In the genomic region with DNA sequence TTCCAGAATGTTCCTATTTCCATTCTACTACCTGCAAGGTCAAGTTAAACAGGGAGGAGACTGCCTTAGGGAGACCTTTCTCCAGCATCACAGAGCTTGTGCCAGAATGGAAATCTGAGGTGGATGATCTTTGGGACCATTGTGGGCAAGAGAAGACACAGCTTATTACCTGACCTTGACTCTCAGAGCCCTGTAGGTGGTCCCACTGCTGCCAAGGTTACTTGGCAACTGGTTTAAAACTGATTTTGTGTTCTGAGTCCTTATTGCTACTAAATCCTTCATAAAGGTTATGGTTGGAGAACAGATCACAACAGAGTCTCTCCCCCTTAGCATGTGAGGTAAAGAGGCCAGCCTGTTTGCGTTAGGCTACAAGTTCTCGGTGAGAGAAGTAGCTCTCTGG, we compare ENCODE assay signal across 30 mouse cellular contexts.
DNase-seq lines count a peak whose midpoint lies in the region; ATAC-seq lines count a peak whose summit lies in the region.
"Had no signal": no experiment of that assay in that cellular context is flagged by ENCODE, and none has a peak within 500 bp of the region (broad histone marks: within the 10 kb centered on the region; RNA-seq: fewer than 3 reads in every experiment).

No protein-coding gene starts in this region.

- no peaks in the 10 kb centered on the region for H3K9me3 ChIP-seq in liver, embryonic 11.5 days (ENCODE audit: control insufficient read depth, low read length)
- H3K9me3 ChIP-seq: embryonic facial prominence, embryonic 10.5 days; embryonic facial prominence, embryonic 13.5 days; forebrain, embryonic 10.5 days; forebrain, embryonic 13.5 days; G1E; heart, embryonic 12.5 days; heart, embryonic 15.5 days; hindbrain, embryonic 10.5 days; hindbrain, embryonic 13.5 days; intestine, embryonic 15.5 days had no signal

- H3K27me3 ChIP-seq in liver, embryonic 11.5 days (replicated peaks; ENCODE audit: control insufficient read depth, insufficient read depth, low read length): no peaks in the 10 kb centered on the region
- H3K27me3 ChIP-seq: CH12.LX; embryonic facial prominence, embryonic 13.5 days; forebrain, embryonic 13.5 days; heart, embryonic 12.5 days; heart, embryonic 15.5 days; hindbrain, embryonic 13.5 days; intestine, embryonic 15.5 days; Patski had no signal

- H3K4me1 ChIP-seq in liver, embryonic 11.5 days (replicated peaks; ENCODE audit: control insufficient read depth, insufficient read depth, low read length): no peaks in the 10 kb centered on the region
- H3K4me1 ChIP-seq: embryonic facial prominence, embryonic 10.5 days; embryonic facial prominence, embryonic 13.5 days; heart, embryonic 12.5 days; heart, embryonic 15.5 days; hindbrain, embryonic 10.5 days; hindbrain, embryonic 13.5 days; intestine, embryonic 15.5 days had no signal

- H3K9ac ChIP-seq in liver, embryonic 11.5 days (ENCODE audit: low read depth, low read length): no peak overlapping the region
- H3K9ac ChIP-seq: embryonic facial prominence, embryonic 13.5 days; forebrain, embryonic 13.5 days; heart, embryonic 12.5 days; heart, embryonic 15.5 days; hindbrain, embryonic 13.5 days; intestine, embryonic 15.5 days had no signal

- H3K36me3 ChIP-seq in liver, embryonic 11.5 days (ENCODE audit: control insufficient read depth, insufficient read depth, low read length): no peaks in the 10 kb centered on the region
- H3K36me3 ChIP-seq: embryonic facial prominence, embryonic 10.5 days; embryonic facial prominence, embryonic 13.5 days; forebrain, embryonic 10.5 days; G1E; heart, embryonic 12.5 days; heart, embryonic 15.5 days; hindbrain, embryonic 10.5 days; hindbrain, embryonic 13.5 days; intestine, embryonic 15.5 days had no signal

- ATAC-seq in liver, embryonic 11.5 days (replicated peaks; ENCODE audit: low FRiP score): no peak
- ATAC-seq: forebrain, embryonic 13.5 days; forebrain, embryonic 16.5 days; hindbrain, embryonic 16.5 days; intestine, embryonic 15.5 days; Patski had no signal

- DNase-seq in cerebellum, adult 11-12 months: peak; percentile 56
- no peak for DNase-seq in cerebellum, adult 8-10 months
- DNase-seq in kidney, postnatal 14 days: peak; percentile 6
- no peak for DNase-seq in kidney, adult 18-20 months
- DNase-seq in cerebellum, postnatal 10 days: peak; percentile 46 to 49
- DNase-seq in cerebellum, postnatal 36 days: peak; percentile 39 to 45
- no peak for DNase-seq in liver, embryonic 11.5 days (ENCODE audit: low spot score)
- DNase-seq in gastrocnemius, postnatal 4 days (ENCODE audit: low spot score in 2 of 2): no peak
- DNase-seq: adrenal gland, postnatal 10 days; B cell, adult 2 months; embryo, embryonic 11 days; gastrocnemius, postnatal 10 days; heart, adult 18-20 months; heart, postnatal 10 days; heart, postnatal 36 days; kidney, adult 11 months had no signal

- H3K4me2 ChIP-seq in liver, embryonic 11.5 days: no peak overlapping the region
- H3K4me2 ChIP-seq: embryonic facial prominence, embryonic 13.5 days; forebrain, embryonic 13.5 days; heart, embryonic 12.5 days; heart, embryonic 15.5 days; hindbrain, embryonic 13.5 days; intestine, embryonic 15.5 days had no signal

- H3K27ac ChIP-seq in liver, embryonic 11.5 days (ENCODE audit: low read depth, low read length): no peak overlapping the region
- H3K27ac ChIP-seq: embryonic facial prominence, embryonic 10.5 days; embryonic facial prominence, embryonic 13.5 days; forebrain, embryonic 10.5 days; forebrain, embryonic 13.5 days; heart, embryonic 15.5 days; hindbrain, embryonic 10.5 days; hindbrain, embryonic 13.5 days; intestine, embryonic 15.5 days had no signal

- no peak overlapping the region for H3K4me3 ChIP-seq in liver, embryonic 11.5 days (ENCODE audit: low read depth, low read length)
- H3K4me3 ChIP-seq: embryonic facial prominence, embryonic 10.5 days; embryonic facial prominence, embryonic 13.5 days; forebrain, embryonic 10.5 days; forebrain, embryonic 13.5 days; heart, embryonic 12.5 days; heart, embryonic 15.5 days; hindbrain, embryonic 10.5 days; hindbrain, embryonic 13.5 days; intestine, embryonic 15.5 days had no signal

- 78% methylated on average over 2 of the region's 2 CpGs for WGBS in liver, embryonic 11.5 days

Comparison
In these comparisons a context has a peak if more than half of its experiments do, and no peak if none do; other contexts are left out.
1. DNase-seq: peak in cerebellum, adult 11-12 months (single experiment), kidney, postnatal 14 days (single experiment), cerebellum, postnatal 10 days (2 of 2) and cerebellum, postnatal 36 days (2 of 2); none in cerebellum, adult 8-10 months (single experiment), kidney, adult 18-20 months (single experiment), liver, embryonic 11.5 days (single experiment) and gastrocnemius, postnatal 4 days (0 of 2).